Mouse (Mus musculus): ENCODE results near the gene Ahsg.

- TF ChIP-seq KAT2A (IDR thresholded peaks at IDR 0.05; ENCODE audit: insufficient replicate concordance, low read length) (no peak), CTCF (conservative IDR thresholded peaks at IDR 0.05 in 1 of 2, IDR thresholded peaks at IDR 0.05 in 1 of 2; ENCODE audit: low read depth in 2 of 2, low read length in 2 of 2) (no peak), EP300 (IDR thresholded peaks at IDR 0.05; ENCODE audit: low read length) (no peak), POLR2A (IDR thresholded peaks at IDR 0.05; ENCODE audit: low read depth, low read length) (no peak), POLR2AphosphoS2 (IDR thresholded peaks at IDR 0.05; ENCODE audit: low read depth, low read length) (no peak), ZMIZ1 (IDR thresholded peaks at IDR 0.05; ENCODE audit: low read depth, low read length) (no peak), MYC (IDR thresholded peaks at IDR 0.05; ENCODE audit: low read depth, low read length) (no peak), ZNF384 (IDR thresholded peaks at IDR 0.05; ENCODE audit: low read depth, low read length) (no peak), TBP (conservative IDR thresholded peaks at IDR 0.05; ENCODE audit: low read depth, low read length) (no peak), HCFC1 (IDR thresholded peaks at IDR 0.05; ENCODE audit: low read depth, low read length) (no peak), NELFE (IDR thresholded peaks at IDR 0.05; ENCODE audit: low read depth, low read length) (no peak), IRF4 (IDR thresholded peaks at IDR 0.05; ENCODE audit: low read depth, low read length) (no peak), RAD21 (IDR thresholded peaks at IDR 0.05; ENCODE audit: low read depth, low read length) (no peak), SMC3 (IDR thresholded peaks at IDR 0.05; ENCODE audit: low read depth, low read length) (no peak)
Observed at GRCm38 (mm10) chr16:22847686-22848085, 43.4 kb upstream of the Ahsg start.

Measured in CH12.LX (cell line).